Mouse (Mus musculus): ENCODE results near the gene Pfdn2.

DNA sequence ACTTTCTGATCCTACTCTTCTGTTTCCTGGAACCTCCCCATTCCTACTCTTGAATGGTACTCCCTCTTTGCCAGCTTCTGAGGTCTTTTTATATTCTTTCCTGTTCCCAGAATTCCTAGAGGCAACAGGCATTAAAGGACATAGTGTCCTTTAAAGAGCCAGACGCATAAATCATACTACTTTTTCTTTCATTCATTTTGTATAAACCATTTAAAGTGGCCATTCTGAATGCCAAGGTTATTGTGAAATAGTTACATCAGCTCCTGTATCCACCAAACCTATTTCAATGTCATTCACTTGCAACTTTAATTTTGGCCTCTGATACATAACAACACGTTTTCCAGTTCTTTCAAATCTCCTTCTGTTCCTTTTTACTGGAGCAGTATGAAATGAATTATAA is 36.1 kb upstream of the Pfdn2 start:
- TF ChIP-seq POLR2A (IDR thresholded peaks at IDR 0.05; ENCODE audit: control insufficient read depth in 1 of 2, insufficient read depth in 1 of 2, low read depth in 1 of 2, low read length in 2 of 2, poor library complexity in 1 of 2) (no peak), UBTF (IDR thresholded peaks at IDR 0.05; ENCODE audit: borderline replicate concordance, insufficient read depth, low read depth, low read length) (no peak), GATA1 (IDR thresholded peaks at IDR 0.05; ENCODE audit: low read depth, low read length) (no peak), SIN3A (IDR thresholded peaks at IDR 0.05; ENCODE audit: low read length) (no peak)
